Mouse (Mus musculus) liver, postnatal 0 days (tissue): ENCODE data around the gene Gm1113.

Experiments used
- CTCF ChIP-seq: sonication (generic); IDR thresholded peaks from 2 replicates; pipeline ENCODE4 v1.5.1; 2016; ENCODE audit warnings: antibody characterized with exemption, low read depth
- EP300 ChIP-seq: IDR thresholded peaks from 2 replicates; pipeline ENCODE4 v1.6.1; 2016; ENCODE audit warnings: antibody characterized with exemption, low read depth, mild to moderate bottlenecking

DNA sequence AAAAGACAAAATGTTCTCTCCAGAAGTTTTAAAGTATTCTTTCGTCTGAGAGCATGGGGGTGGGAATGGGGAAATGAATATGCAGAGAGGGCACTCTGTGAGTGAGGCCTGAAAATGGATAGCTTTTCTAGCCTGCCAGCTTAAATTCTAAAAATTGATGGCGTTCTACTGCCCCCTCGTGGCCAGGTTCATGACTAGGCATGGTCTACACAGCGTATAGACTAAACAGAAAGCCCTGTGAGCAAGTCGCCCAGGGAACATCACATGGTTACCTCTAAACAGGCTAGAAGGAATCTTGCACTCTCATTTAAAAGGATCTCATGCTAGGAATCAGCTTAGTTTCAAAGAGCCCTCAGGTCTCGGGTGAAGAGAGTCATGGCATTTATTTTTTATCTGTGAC is 23.4 kb upstream of the Gm1113 start:
- TF ChIP-seq CTCF (peak; percentile 81), EP300 (no peak)
